Mouse (Mus musculus): ENCODE measurements at regions not wholly inside any gene's neighbourhood (a gene's known extent, or its start where the extent isn't known, plus 50 kb on each side); places are given as distances from the start of the nearest gene placed in this dataset.

DNA sequence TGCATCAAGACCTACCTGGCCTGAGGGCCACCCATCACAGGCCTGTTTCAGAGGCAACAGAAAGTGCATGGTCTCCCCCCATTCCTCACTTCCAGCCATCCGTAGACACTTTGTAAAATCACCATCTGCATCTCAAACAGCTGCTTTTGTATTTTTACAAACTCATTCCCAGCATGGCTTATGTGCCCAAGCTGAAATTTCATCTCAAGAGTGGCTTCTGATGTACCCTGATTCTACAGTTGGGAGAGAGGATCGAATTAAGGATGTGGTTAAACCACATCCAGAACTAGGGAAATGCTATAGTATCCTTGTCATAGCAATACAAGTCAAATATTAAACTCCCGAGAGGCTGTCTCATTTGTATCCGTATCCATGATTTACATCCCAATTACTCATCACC is 221.5 kb downstream of the Qk start:
- Histone ChIP-seq H3K9me3 (replicated peaks; ENCODE audit: low read length) (no peaks in the 10 kb centered on the region), H3K36me3 (replicated peaks in 1 of 2; ENCODE audit: control insufficient read depth in 1 of 2, insufficient read depth in 1 of 2, low read length in 1 of 2) (no peaks in the 10 kb centered on the region), H3K4me1 (ENCODE audit: control insufficient read depth in 1 of 2, insufficient read depth in 2 of 2) (peaks cover 5 to 17% of the 10 kb centered on the region in 2 experiments), H3K4me3 (replicated peaks in 1 of 3; ENCODE audit: low read depth in 2 of 3, low read length in 2 of 3, poor library complexity in 1 of 3) (no peak overlapping the region), H3K27me3 (replicated peaks) (no peaks in the 10 kb centered on the region), H3K27ac (ENCODE audit: insufficient read depth, low read depth) (no peak overlapping the region), H3K79me2 (replicated peaks; ENCODE audit: control insufficient read depth, extremely low read depth, insufficient read depth, poor library complexity, severe bottlenecking) (no peaks in the 10 kb centered on the region), H3K9ac (ENCODE audit: insufficient read depth, low read depth) (no peak overlapping the region), H3K4me2 (ENCODE audit: insufficient read depth, low read depth, poor library complexity, severe bottlenecking) (no peak overlapping the region)
- in situ Hi-C loops (cut with MboI; ENCODE audit: low pct_ligation_motif_present, low pct_unique_long_range_greater_than_20kb, low sequenced_read_pairs) (loop anchor here (25.0 kb wide), 1 partner anchor 214 kb away; the partner anchor contains the start of gene Qk), dilution Hi-C loops (cut with MboI; ENCODE audit: extremely low pct_ligation_motif_present, extremely low pct_unique_long_range_greater_than_20kb, low sequenced_read_pairs) (no loop called here)
- DNase-seq (ENCODE audit: extremely low read depth), result no peak
- TF ChIP-seq MAFK (IDR thresholded peaks at IDR 0.05; ENCODE audit: insufficient replicate concordance, low read length) (no peak), BHLHE40 (IDR thresholded peaks at IDR 0.05; ENCODE audit: low read depth, low read length) (no peak), EP300 (IDR thresholded peaks at IDR 0.05; ENCODE audit: low read length) (no peak), MEF2A (IDR thresholded peaks at IDR 0.05; ENCODE audit: borderline replicate concordance, low read depth, low read length) (no peak), RCOR1 (conservative IDR thresholded peaks at IDR 0.05; ENCODE audit: low read depth, low read length) (no peak), TBP (conservative IDR thresholded peaks at IDR 0.05; ENCODE audit: low read depth, low read length) (no peak), CHD2 (IDR thresholded peaks at IDR 0.05; ENCODE audit: low read length) (no peak), MAX (IDR thresholded peaks at IDR 0.05; ENCODE audit: low read length) (no peak), TCF12 (IDR thresholded peaks at IDR 0.05; ENCODE audit: low read depth, low read length) (no peak), MYC (IDR thresholded peaks at IDR 0.05; ENCODE audit: low read depth, low read length) (no peak), MAZ (IDR thresholded peaks at IDR 0.05; ENCODE audit: low read depth, low read length) (no peak), POLR2A (IDR thresholded peaks at IDR 0.05; ENCODE audit: low read depth, low read length) (no peak), E2F4 (IDR thresholded peaks at IDR 0.05; ENCODE audit: insufficient replicate concordance, low read depth, low read length) (no peak), RAD21 (IDR thresholded peaks at IDR 0.05; ENCODE audit: low read depth, low read length) (no peak)

- dilution Hi-C loops (cut with MboI; ENCODE audit: extremely low pct_ligation_motif_present, extremely low pct_unique_long_range_greater_than_20kb, low sequenced_read_pairs) (no loop called here), in situ Hi-C loops (cut with MboI; ENCODE audit: low pct_ligation_motif_present, low pct_unique_long_range_greater_than_20kb, low sequenced_read_pairs) (loop anchor here (25.0 kb wide), 1 partner anchor 215 kb away; the partner anchor contains the start of gene Qk)
- Histone ChIP-seq H3K9me3 (replicated peaks; ENCODE audit: low read length) (no peaks in the 10 kb centered on the region), H3K4me3 (replicated peaks in 1 of 3; ENCODE audit: low read depth in 2 of 3, low read length in 2 of 3, poor library complexity in 1 of 3) (no peak overlapping the region), H3K79me2 (replicated peaks; ENCODE audit: control insufficient read depth, extremely low read depth, insufficient read depth, poor library complexity, severe bottlenecking) (no peaks in the 10 kb centered on the region), H3K27ac (ENCODE audit: insufficient read depth, low read depth) (no peak overlapping the region), H3K36me3 (replicated peaks in 1 of 2; ENCODE audit: control insufficient read depth in 1 of 2, insufficient read depth in 1 of 2, low read length in 1 of 2) (no peaks in the 10 kb centered on the region), H3K9ac (ENCODE audit: insufficient read depth, low read depth) (no peak overlapping the region), H3K4me1 (ENCODE audit: control insufficient read depth in 1 of 2, insufficient read depth in 2 of 2) (peaks cover 5 to 22% of the 10 kb centered on the region in 2 experiments), H3K27me3 (replicated peaks) (no peaks in the 10 kb centered on the region), H3K4me2 (ENCODE audit: insufficient read depth, low read depth, poor library complexity, severe bottlenecking) (no peak overlapping the region)
- TF ChIP-seq RAD21 (IDR thresholded peaks at IDR 0.05; ENCODE audit: low read depth, low read length) (no peak), CTCF (conservative IDR thresholded peaks at IDR 0.05 in 1 of 2, IDR thresholded peaks at IDR 0.05 in 1 of 2; ENCODE audit: low read depth in 2 of 2, low read length in 2 of 2) (no peak), USF1 (IDR thresholded peaks at IDR 0.05; ENCODE audit: low read depth, low read length) (no peak), MAFK (IDR thresholded peaks at IDR 0.05; ENCODE audit: insufficient replicate concordance, low read length) (no peak)
- DNase-seq (ENCODE audit: extremely low read depth), result no peak
Measured at GRCm38 (mm10) chr17:10097691-10098090, 222.0 kb downstream of the Qk start.
